Mouse (Mus musculus): ENCODE data around the gene Hivep3.

GRCm38 (mm10) chr4:119852483-119852882, 118.9 kb downstream of the Hivep3 start:
- no peak for TF ChIP-seq CTCF (IDR thresholded peaks at IDR 0.05; ENCODE audit: low read depth)
- no peak for TF ChIP-seq EP300 (optimal IDR thresholded peaks at IDR 0.05)
